13 mouse cellular contexts compared by ENCODE assay signal in genomic region chr12:82394118-82394861, GRCm38 (mm10).
DNase-seq lines count a peak whose midpoint lies in the region; ATAC-seq and TF ChIP-seq lines count a peak whose summit lies in the region.
"Had no signal": no experiment of that assay in that cellular context is flagged by ENCODE, and none has a peak within 500 bp of the region (broad histone marks: within the 10 kb centered on the region; RNA-seq: fewer than 3 reads in every experiment).

No protein-coding gene starts in this region.

- no peak for TF ChIP-seq CTCF in small intestine, adult 2 months (IDR thresholded peaks at IDR 0.05; ENCODE audit: extremely low read depth, insufficient read length, insufficient replicate concordance, low read depth, low read length)

- no peak overlapping the region for H3K9ac ChIP-seq in hindbrain, embryonic 13.5 days
- no peak overlapping the region for H3K9ac ChIP-seq in hindbrain, embryonic 16.5 days (ENCODE audit: low read depth, low read length)
- no peak overlapping the region for H3K9ac ChIP-seq in neural tube, embryonic 13.5 days
- H3K9ac ChIP-seq in forebrain, embryonic 16.5 days (replicated peaks; ENCODE audit: low read depth, low read length) = no peak overlapping the region
- H3K9ac ChIP-seq: midbrain, embryonic 12.5 days had no signal

- WGBS in hindbrain, embryonic 13.5 days = 57% methylated on average over 8 of the region's 8 CpGs
- WGBS in hindbrain, embryonic 16.5 days = 55% methylated on average over 8 of the region's 8 CpGs
- WGBS in neural tube, embryonic 13.5 days = 56% methylated on average over 8 of the region's 8 CpGs
- 31% methylated on average over 8 of the region's 8 CpGs for WGBS in forebrain, embryonic 16.5 days
- 50% methylated on average over 8 of the region's 8 CpGs for WGBS in small intestine, adult 2 months

- no peaks in the 10 kb centered on the region for H3K9me3 ChIP-seq in hindbrain, embryonic 13.5 days
- no peaks in the 10 kb centered on the region for H3K9me3 ChIP-seq in hindbrain, embryonic 16.5 days (ENCODE audit: control insufficient read depth, low read length)
- H3K9me3 ChIP-seq in neural tube, embryonic 13.5 days = no peaks in the 10 kb centered on the region
- no peaks in the 10 kb centered on the region for H3K9me3 ChIP-seq in forebrain, embryonic 16.5 days (ENCODE audit: control insufficient read depth, low read length)
- H3K9me3 ChIP-seq: G1E; midbrain, embryonic 12.5 days had no signal

- no peak overlapping the region for H3K4me3 ChIP-seq in hindbrain, embryonic 13.5 days
- H3K4me3 ChIP-seq in hindbrain, embryonic 16.5 days (ENCODE audit: low read length) = no peak overlapping the region
- no peak overlapping the region for H3K4me3 ChIP-seq in neural tube, embryonic 13.5 days
- H3K4me3 ChIP-seq in forebrain, embryonic 16.5 days (replicated peaks; ENCODE audit: low read length) = no peak overlapping the region
- no peak overlapping the region for H3K4me3 ChIP-seq in small intestine, adult 2 months (ENCODE audit: low read depth, low read length)
- H3K4me3 ChIP-seq: midbrain, embryonic 12.5 days had no signal

- H3K4me1 ChIP-seq in hindbrain, embryonic 13.5 days (replicated peaks) = peaks cover 10% of the 10 kb centered on the region
- H3K4me1 ChIP-seq in hindbrain, embryonic 16.5 days (ENCODE audit: control insufficient read depth, insufficient read depth, low read depth, low read length) = peaks cover 3% of the 10 kb centered on the region; the same call in 1 of the 2 replicates
- H3K4me1 ChIP-seq in neural tube, embryonic 13.5 days (replicated peaks) = peaks cover 30% of the 10 kb centered on the region
- peaks cover 4% of the 10 kb centered on the region; the same call in 1 of the 2 replicates for H3K4me1 ChIP-seq in forebrain, embryonic 16.5 days (replicated peaks; ENCODE audit: control insufficient read depth, insufficient read depth, low read length)
- peaks cover 3% of the 10 kb centered on the region for H3K4me1 ChIP-seq in small intestine, adult 2 months (ENCODE audit: control insufficient read depth, insufficient read depth, insufficient read length, low read length)

- H3K27ac ChIP-seq in hindbrain, embryonic 13.5 days = peak overlapping the region; percentile 42; the same call in 1 of the 2 replicates
- H3K27ac ChIP-seq in hindbrain, embryonic 16.5 days (ENCODE audit: low read depth, low read length) = no peak overlapping the region
- 0 out of 2 replicates have a peak overlapping the region, but pooled peaks have one; percentile 35 for H3K27ac ChIP-seq in neural tube, embryonic 13.5 days (replicated peaks)
- peak overlapping the region; percentile 57; the same call in 1 of the 2 replicates for H3K27ac ChIP-seq in forebrain, embryonic 16.5 days (ENCODE audit: low read length)
- peak overlapping the region; percentile 14; the same call in 1 of the 2 replicates for H3K27ac ChIP-seq in small intestine, adult 2 months (ENCODE audit: insufficient read depth, low read depth, low read length)
- H3K27ac ChIP-seq: midbrain, embryonic 12.5 days had no signal

- H3K27me3 ChIP-seq in hindbrain, embryonic 13.5 days = no peaks in the 10 kb centered on the region
- H3K27me3 ChIP-seq in hindbrain, embryonic 16.5 days (replicated peaks; ENCODE audit: control insufficient read depth, insufficient read depth, low read length) = no peaks in the 10 kb centered on the region
- no peaks in the 10 kb centered on the region for H3K27me3 ChIP-seq in neural tube, embryonic 13.5 days
- H3K27me3 ChIP-seq in forebrain, embryonic 16.5 days (replicated peaks; ENCODE audit: control insufficient read depth, insufficient read depth, low read length) = no peaks in the 10 kb centered on the region
- H3K27me3 ChIP-seq in small intestine, adult 2 months (ENCODE audit: control insufficient read depth, insufficient read depth, low read length) = no peaks in the 10 kb centered on the region
- H3K27me3 ChIP-seq: midbrain, embryonic 12.5 days had no signal

- no peak overlapping the region for H3K4me2 ChIP-seq in hindbrain, embryonic 13.5 days
- no peak overlapping the region for H3K4me2 ChIP-seq in hindbrain, embryonic 16.5 days (ENCODE audit: low read length)
- H3K4me2 ChIP-seq in neural tube, embryonic 13.5 days = no peak overlapping the region
- no peak overlapping the region for H3K4me2 ChIP-seq in forebrain, embryonic 16.5 days (ENCODE audit: low read length)
- H3K4me2 ChIP-seq: midbrain, embryonic 12.5 days had no signal

- TF ChIP-seq POLR2A in small intestine, adult 2 months (IDR thresholded peaks at IDR 0.05; ENCODE audit: low read depth, low read length) = no peak

- H3K36me3 ChIP-seq in hindbrain, embryonic 13.5 days = no peaks in the 10 kb centered on the region
- H3K36me3 ChIP-seq in hindbrain, embryonic 16.5 days (ENCODE audit: control insufficient read depth, insufficient read depth, low read length) = no peaks in the 10 kb centered on the region
- H3K36me3 ChIP-seq in neural tube, embryonic 13.5 days = 0 out of 2 replicates have a peak, but pooled peaks cover 5% of the 10 kb centered on the region
- no peaks in the 10 kb centered on the region for H3K36me3 ChIP-seq in forebrain, embryonic 16.5 days (ENCODE audit: control insufficient read depth, insufficient read depth)
- peaks cover 18% of the 10 kb centered on the region for H3K36me3 ChIP-seq in small intestine, adult 2 months (ENCODE audit: control insufficient read depth, insufficient read depth, low read length)

- no peak for ATAC-seq in hindbrain, embryonic 13.5 days (ENCODE audit: low FRiP score)
- no peak for ATAC-seq in hindbrain, embryonic 16.5 days
- no peak for ATAC-seq in neural tube, embryonic 13.5 days (ENCODE audit: low read depth)
- ATAC-seq in forebrain, embryonic 16.5 days = peak; percentile 82

- DNase-seq in neural tube, embryonic 10.5 days (ENCODE audit: extremely low spot score, low spot score) = no peak
- no peak for DNase-seq in urinary bladder, postnatal 36 days (ENCODE audit: low spot score in 2 of 2)
- DNase-seq in adrenal gland, adult 8-10 months = no peak
- DNase-seq: adrenal gland, postnatal 10 days; cerebellum, adult 8-10 months; thymus, adult 18-20 months had no signal
